8 mouse cellular contexts compared by ENCODE assay signal in the genomic region with DNA sequence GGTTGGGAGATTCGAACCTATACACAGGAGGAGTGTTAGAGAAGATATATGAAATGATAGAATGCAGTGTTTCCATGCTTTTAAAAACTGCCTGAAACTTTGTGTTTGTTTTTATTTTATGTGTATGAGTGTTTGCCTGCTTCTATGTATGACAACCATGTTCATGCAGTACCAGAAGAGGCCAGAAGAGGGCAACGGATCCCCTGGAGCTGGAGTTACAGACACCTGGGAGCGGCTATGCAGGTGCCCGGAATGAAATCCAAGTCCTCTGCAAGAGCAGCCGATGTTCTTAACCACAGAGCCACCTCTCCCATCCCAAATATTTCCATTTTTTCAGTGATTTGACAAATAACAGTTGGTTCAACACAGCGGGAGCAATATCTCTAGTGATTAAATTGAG.
DNase-seq lines count a peak whose midpoint lies in the region; ATAC-seq and TF ChIP-seq lines count a peak whose summit lies in the region.

No protein-coding gene starts in this region.

- peaks cover 4% of the 10 kb centered on the region; the same call in 1 of the 2 replicates for H3K9me3 ChIP-seq in forebrain, postnatal 0 days (ENCODE audit: low read length)
- H3K9me3 ChIP-seq in forebrain, embryonic 15.5 days: no peaks in the 10 kb centered on the region
- no peaks in the 10 kb centered on the region for H3K9me3 ChIP-seq in midbrain, embryonic 11.5 days (ENCODE audit: control insufficient read depth, low read length)
- H3K9me3 ChIP-seq in midbrain, embryonic 13.5 days: no peaks in the 10 kb centered on the region

- H3K27ac ChIP-seq in forebrain, postnatal 0 days (ENCODE audit: low read depth, low read length): no peak overlapping the region
- H3K27ac ChIP-seq in forebrain, embryonic 15.5 days (replicated peaks): no peak overlapping the region
- H3K27ac ChIP-seq in midbrain, embryonic 11.5 days (ENCODE audit: low read depth, low read length): no peak overlapping the region
- no peak overlapping the region for H3K27ac ChIP-seq in midbrain, embryonic 13.5 days
- H3K27ac ChIP-seq in testis, adult 2 months (ENCODE audit: control insufficient read depth, insufficient read depth, low read depth, low read length): no peak overlapping the region

- H3K4me2 ChIP-seq in forebrain, postnatal 0 days (ENCODE audit: low read depth): no peak overlapping the region
- no peak overlapping the region for H3K4me2 ChIP-seq in forebrain, embryonic 15.5 days (replicated peaks)
- H3K4me2 ChIP-seq in midbrain, embryonic 11.5 days: no peak overlapping the region
- no peak overlapping the region for H3K4me2 ChIP-seq in midbrain, embryonic 13.5 days (replicated peaks)

- no peak overlapping the region for H3K4me3 ChIP-seq in forebrain, postnatal 0 days (ENCODE audit: low read depth, low read length)
- no peak overlapping the region for H3K4me3 ChIP-seq in forebrain, embryonic 15.5 days
- no peak overlapping the region for H3K4me3 ChIP-seq in midbrain, embryonic 11.5 days (ENCODE audit: low read depth, low read length)
- H3K4me3 ChIP-seq in midbrain, embryonic 13.5 days (replicated peaks): no peak overlapping the region
- H3K4me3 ChIP-seq in testis, adult 2 months (ENCODE audit: control insufficient read depth, low read depth, low read length): no peak overlapping the region

- no peaks in the 10 kb centered on the region for H3K36me3 ChIP-seq in forebrain, postnatal 0 days (ENCODE audit: insufficient read depth)
- no peaks in the 10 kb centered on the region for H3K36me3 ChIP-seq in forebrain, embryonic 15.5 days
- H3K36me3 ChIP-seq in midbrain, embryonic 11.5 days (ENCODE audit: control insufficient read depth, insufficient read depth, low read length): no peaks in the 10 kb centered on the region
- no peaks in the 10 kb centered on the region for H3K36me3 ChIP-seq in midbrain, embryonic 13.5 days
- H3K36me3 ChIP-seq in testis, adult 2 months (ENCODE audit: control insufficient read depth, insufficient read depth, low read length): no peaks in the 10 kb centered on the region

- intact Hi-C loops in left cerebral cortex, postnatal 10 days (cut with DNase I): no loop called here

- peak; percentile 51 for TF ChIP-seq CTCF in forebrain, postnatal 0 days (IDR thresholded peaks at IDR 0.05; ENCODE audit: low read depth)
- TF ChIP-seq CTCF in testis, adult 2 months (IDR thresholded peaks at IDR 0.05; ENCODE audit: control insufficient read depth, insufficient read depth, insufficient replicate concordance, low read depth, low read length): peak; percentile 56; the same call in 1 of the 2 replicates

- H3K9ac ChIP-seq in forebrain, postnatal 0 days: no peak overlapping the region
- no peak overlapping the region for H3K9ac ChIP-seq in forebrain, embryonic 15.5 days (replicated peaks)
- no peak overlapping the region for H3K9ac ChIP-seq in midbrain, embryonic 11.5 days (ENCODE audit: low read length)
- no peak overlapping the region for H3K9ac ChIP-seq in midbrain, embryonic 13.5 days (replicated peaks)

- WGBS in forebrain, postnatal 0 days: 53% methylated on average over 6 of the region's 6 CpGs
- WGBS in forebrain, embryonic 15.5 days: 47% methylated on average over 6 of the region's 6 CpGs
- WGBS in midbrain, embryonic 11.5 days: 50% methylated on average over 6 of the region's 6 CpGs
- 61% methylated on average over 6 of the region's 6 CpGs for WGBS in midbrain, embryonic 13.5 days

- TF ChIP-seq POLR2A in testis, adult 2 months (IDR thresholded peaks at IDR 0.05; ENCODE audit: control insufficient read depth, low read depth, low read length): no peak

- H3K27me3 ChIP-seq in forebrain, postnatal 0 days (ENCODE audit: insufficient read depth, low read length): no peaks in the 10 kb centered on the region
- no peaks in the 10 kb centered on the region for H3K27me3 ChIP-seq in forebrain, embryonic 15.5 days
- no peaks in the 10 kb centered on the region for H3K27me3 ChIP-seq in midbrain, embryonic 11.5 days (ENCODE audit: control insufficient read depth, insufficient read depth, low read length)
- 0 out of 2 replicates have a peak, but pooled peaks cover 5% of the 10 kb centered on the region for H3K27me3 ChIP-seq in midbrain, embryonic 13.5 days
- no peaks in the 10 kb centered on the region for H3K27me3 ChIP-seq in testis, adult 2 months (ENCODE audit: control insufficient read depth, insufficient read depth, low read length)

- peak; percentile 23 for DNase-seq in forebrain, postnatal 0 days
- DNase-seq in midbrain, embryonic 11.5 days (ENCODE audit: low spot score, missing footprints): peak; percentile 82
- peak; percentile 11 for DNase-seq in c-Kit-positive CD71-positive TER-119-positive erythroid progenitor cells, embryonic 14.5 days (ENCODE audit: low spot score)
- no peak for DNase-seq in left cerebral cortex, adult 9 months (ENCODE audit: low spot score in 2 of 2)
- DNase-seq in left cerebral cortex, postnatal 10 days (ENCODE audit: extremely low spot score in 1 of 2, low spot score in 2 of 2): no peak

- no peaks in the 10 kb centered on the region for H3K4me1 ChIP-seq in forebrain, postnatal 0 days (ENCODE audit: insufficient read depth)
- H3K4me1 ChIP-seq in forebrain, embryonic 15.5 days: peaks cover 18% of the 10 kb centered on the region
- no peaks in the 10 kb centered on the region for H3K4me1 ChIP-seq in midbrain, embryonic 11.5 days (ENCODE audit: control insufficient read depth, insufficient read depth, low read length)
- peaks cover 18% of the 10 kb centered on the region for H3K4me1 ChIP-seq in midbrain, embryonic 13.5 days (replicated peaks)
- no peaks in the 10 kb centered on the region for H3K4me1 ChIP-seq in testis, adult 2 months (ENCODE audit: control insufficient read depth, insufficient read depth, low read length)

- ATAC-seq in forebrain, postnatal 0 days: no peak
- ATAC-seq in forebrain, embryonic 15.5 days (replicated peaks): no peak
- no peak for ATAC-seq in midbrain, embryonic 11.5 days (ENCODE audit: low FRiP score)
- ATAC-seq in midbrain, embryonic 13.5 days: no peak

Comparison
In these comparisons a context has a peak if more than half of its experiments do, and no peak if none do; other contexts are left out.
1. DNase-seq: peak in forebrain, postnatal 0 days (single experiment), midbrain, embryonic 11.5 days (single experiment) and c-Kit-positive CD71-positive TER-119-positive erythroid progenitor cells, embryonic 14.5 days (single experiment); none in left cerebral cortex, adult 9 months (0 of 2) and left cerebral cortex, postnatal 10 days (0 of 2).